Mouse (Mus musculus) limb, embryonic 11.5 days (tissue): ENCODE data around the gene Tbc1d9. TPM values are rescaled to one million over a fixed set of nuclear protein-coding genes. Genes with fewer than 3 reads are reported as not detected.

ENCODE experiments used
- ATAC-seq: fragments of 200-750 bp; cut with Nextera tagmentation; 2 replicates; pipeline ENCODE4 v1.8.0; 2017; ENCODE audit warnings: low read depth; ENCODE audit not compliant: insufficient number of reproducible peaks, low FRiP score, low TSS enrichment
- DNase-seq: peaks from one replicate; pipeline ENCODE4 v3.0.0-alpha.2; 2015; ENCODE audit warnings: low spot score
- H3K27ac ChIP-seq: fragments of 300-500 bp; sonication (generic); replicated peaks from 2 replicates; pipeline ENCODE4 v1.5.1; 2014; ENCODE audit warnings: low read depth, mild to moderate bottlenecking, low read length
- H3K27me3 ChIP-seq: fragments of 300-500 bp; sonication (generic); 2 replicates; pipeline ENCODE4 v1.6.1; 2014; ENCODE audit warnings: mild to moderate bottlenecking, low read length, mixed read lengths; ENCODE audit not compliant: control insufficient read depth, insufficient read depth
- H3K36me3 ChIP-seq: fragments of 300-500 bp; sonication (generic); 2 replicates; pipeline ENCODE4 v1.6.1; 2014; ENCODE audit warnings: mild to moderate bottlenecking, low read length, moderate library complexity, mixed read lengths; ENCODE audit not compliant: control insufficient read depth, insufficient read depth
- H3K4me1 ChIP-seq: fragments of 300-500 bp; sonication (generic); 2 replicates; pipeline ENCODE4 v1.6.1; 2014; ENCODE audit warnings: low read length, mixed read lengths; ENCODE audit not compliant: control insufficient read depth, insufficient read depth
- H3K4me2 ChIP-seq: fragments of 300-500 bp; sonication (generic); 2 replicates; pipeline ENCODE4 v1.6.1; 2014; ENCODE audit warnings: low read depth, mild to moderate bottlenecking, moderate library complexity; ENCODE audit not compliant: severe bottlenecking
- H3K4me3 ChIP-seq: fragments of 300-500 bp; sonication (generic); 2 replicates; pipeline ENCODE4 v1.5.1; 2014; ENCODE audit warnings: low read depth, low read length
- H3K9ac ChIP-seq: fragments of 300-500 bp; sonication (generic); 2 replicates; pipeline ENCODE4 v1.6.1; 2014; ENCODE audit warnings: mild to moderate bottlenecking, low read length
- H3K9me3 ChIP-seq: fragments of 300-500 bp; sonication (generic); 2 replicates; pipeline ENCODE4 v1.6.1; 2016; ENCODE audit warnings: low read length; ENCODE audit not compliant: control insufficient read depth
- WGBS: fragments of 180-500 bp; shearing (Covaris S2); extraction: QIAGEN DNeasy Blood & Tissue Kit; methylation state at CpG from one replicate; pipeline ENCODE4 v1.1.7; 2014; 5-methylcytosine and 5-hydroxymethylcytosine counted together
- polyA plus RNA-seq: library from polyadenylated mRNA; unstranded; fragments of >200 nt; fragmentation: Nextera tagmentation; extraction: Ambion mirVana; gene quantifications from 2 replicates; pipeline ENCODE4 v1.2.1, GENCODE M21; 2014

The Tbc1d9 gene
- polyA plus RNA-seq, 1 experiment from 2014 or later, result 1.6 TPM

- Histone ChIP-seq H3K27me3 (no peaks in the 10 kb centered on the region), H3K9me3 (no peaks in the 10 kb centered on the region), H3K36me3 (no peaks in the 10 kb centered on the region), H3K9ac (no peak overlapping the region), H3K4me1 (no peaks in the 10 kb centered on the region), H3K4me2 (no peak overlapping the region), H3K27ac (no peak overlapping the region), H3K4me3 (no peak overlapping the region)
- ATAC-seq (no peak), DNase-seq (no peak)
- WGBS, result 87% methylated on average over 2 of the region's 2 CpGs
Measured at GRCm38 (mm10) chr8:83225598-83225997, 60.4 kb downstream of the Tbc1d9 start.

- H3K36me3 ChIP-seq, result no peaks in the 10 kb centered on the region
- H3K27me3 ChIP-seq, result no peaks in the 10 kb centered on the region
- 86% methylated on average over 5 of the region's 5 CpGs for WGBS
- DNase-seq, result no peak
- no peak overlapping the region for H3K27ac ChIP-seq
- no peak for ATAC-seq
- no peaks in the 10 kb centered on the region for H3K9me3 ChIP-seq
- no peak overlapping the region for H3K9ac ChIP-seq
- no peak overlapping the region for H3K4me2 ChIP-seq
- H3K4me1 ChIP-seq, result no peaks in the 10 kb centered on the region
- no peak overlapping the region for H3K4me3 ChIP-seq
Measured at GRCm38 (mm10) chr8:83227336-83227735, 62.2 kb downstream of the Tbc1d9 start.

- H3K4me1 ChIP-seq, result no peaks in the 10 kb centered on the region
- H3K9ac ChIP-seq, result no peak overlapping the region
- H3K36me3 ChIP-seq, result no peaks in the 10 kb centered on the region
- DNase-seq (no peak), ATAC-seq (no peak)
- H3K9me3 ChIP-seq, result no peaks in the 10 kb centered on the region
- H3K27me3 ChIP-seq, result no peaks in the 10 kb centered on the region
- WGBS, result 82% methylated on average over 4 of the region's 4 CpGs
- H3K4me3 ChIP-seq, result no peak overlapping the region
- no peak overlapping the region for H3K4me2 ChIP-seq
- H3K27ac ChIP-seq, result no peak overlapping the region
Measured at GRCm38 (mm10) chr8:83233099-83233498, 67.9 kb downstream of the Tbc1d9 start.

GRCm38 (mm10) chr8:83239341-83239740 lies 74.2 kb downstream of the Tbc1d9 start:
- Histone ChIP-seq H3K27ac (no peak overlapping the region), H3K9ac (no peak overlapping the region), H3K27me3 (no peaks in the 10 kb centered on the region), H3K36me3 (no peaks in the 10 kb centered on the region), H3K4me1 (no peaks in the 10 kb centered on the region), H3K4me2 (no peak overlapping the region), H3K9me3 (no peaks in the 10 kb centered on the region), H3K4me3 (no peak overlapping the region)
- DNase-seq, result no peak
- no peak for ATAC-seq

- no peak overlapping the region for H3K9ac ChIP-seq
- H3K36me3 ChIP-seq, result no peaks in the 10 kb centered on the region
- ATAC-seq, result no peak
- 92% methylated on average over 7 of the region's 7 CpGs for WGBS
- no peak for DNase-seq
- no peak overlapping the region for H3K27ac ChIP-seq
- H3K4me1 ChIP-seq, result no peaks in the 10 kb centered on the region
- H3K4me3 ChIP-seq, result no peak overlapping the region
- H3K4me2 ChIP-seq, result no peak overlapping the region
- no peaks in the 10 kb centered on the region for H3K9me3 ChIP-seq
- no peaks in the 10 kb centered on the region for H3K27me3 ChIP-seq
Measured at GRCm38 (mm10) chr8:83244151-83244550, 79.0 kb downstream of the Tbc1d9 start.

GRCm38 (mm10) chr8:83250858-83251257 lies 85.7 kb downstream of the Tbc1d9 start:
- H3K9me3 ChIP-seq, result no peaks in the 10 kb centered on the region
- H3K9ac ChIP-seq, result no peak overlapping the region
- no peaks in the 10 kb centered on the region for H3K36me3 ChIP-seq
- no peak overlapping the region for H3K4me3 ChIP-seq
- no peaks in the 10 kb centered on the region for H3K4me1 ChIP-seq
- H3K27me3 ChIP-seq, result no peaks in the 10 kb centered on the region
- ATAC-seq (no peak), DNase-seq (no peak)
- no peak overlapping the region for H3K27ac ChIP-seq
- 90% methylated on average over 6 of the region's 6 CpGs for WGBS
- no peak overlapping the region for H3K4me2 ChIP-seq

GRCm38 (mm10) chr8:83251362-83252246 lies 86.5 kb downstream of the Tbc1d9 start:
- no peak for ATAC-seq
- no peak overlapping the region for H3K27ac ChIP-seq
- no peak overlapping the region for H3K4me2 ChIP-seq
- H3K36me3 ChIP-seq, result no peaks in the 10 kb centered on the region
- H3K4me3 ChIP-seq, result no peak overlapping the region
- no peaks in the 10 kb centered on the region for H3K4me1 ChIP-seq
- DNase-seq, result no peak
- H3K27me3 ChIP-seq, result no peaks in the 10 kb centered on the region
- H3K9me3 ChIP-seq, result no peaks in the 10 kb centered on the region
- no peak overlapping the region for H3K9ac ChIP-seq
- WGBS, result 69% methylated on average over 14 of the region's 14 CpGs

- ATAC-seq, result no peak
Measured at GRCm38 (mm10) chr8:83252791-83253190, 87.6 kb downstream of the Tbc1d9 start.

GRCm38 (mm10) chr8:83257631-83258030 lies 92.5 kb downstream of the Tbc1d9 start:
- 0 out of 2 replicates have a peak, but pooled peaks cover 2% of the 10 kb centered on the region for H3K36me3 ChIP-seq
- no peak overlapping the region for H3K4me2 ChIP-seq
- WGBS, result 90% methylated on average over 5 of the region's 5 CpGs
- no peaks in the 10 kb centered on the region for H3K9me3 ChIP-seq
- no peaks in the 10 kb centered on the region for H3K27me3 ChIP-seq
- no peak overlapping the region for H3K9ac ChIP-seq
- DNase-seq (no peak), ATAC-seq (no peak)
- no peak overlapping the region for H3K27ac ChIP-seq
- H3K4me1 ChIP-seq, result no peaks in the 10 kb centered on the region
- no peak overlapping the region for H3K4me3 ChIP-seq

More at GRCm38 (mm10) chr8:83252791-83253190, 87.6 kb downstream of the Tbc1d9 start:
- Histone ChIP-seq H3K4me1 (no peaks in the 10 kb centered on the region), H3K4me3 (no peak overlapping the region), H3K27me3 (no peaks in the 10 kb centered on the region), H3K4me2 (no peak overlapping the region), H3K27ac (no peak overlapping the region), H3K36me3 (no peaks in the 10 kb centered on the region), H3K9ac (no peak overlapping the region), H3K9me3 (no peaks in the 10 kb centered on the region)
- 87% methylated on average over 5 of the region's 5 CpGs for WGBS
- no peak for DNase-seq
